Mouse (Mus musculus) adrenal gland, postnatal 36 days (tissue): ENCODE results near the gene Sult2a7. TPM values are rescaled to one million over a fixed set of nuclear protein-coding genes. Genes with fewer than 3 reads are reported as not detected.

Source experiments
- DNase-seq, 2 experiments: peaks; one replicate each; pipeline ENCODE4 v3.0.0; 2021; ENCODE audit warnings: mixed read lengths in 1 of 2
- long read RNA-seq, 2 experiments: library from polyadenylated mRNA; stranded (forward); transcript quantifications; one replicate each; pipeline ENCODE4 v2.0.0; 2021; ENCODE audit warnings: borderline sequencing depth in 2 of 2
- total RNA-seq, 2 experiments: library from RNA; stranded (reverse); gene quantifications; 2 replicates each; pipeline ENCODE4 v1.2.3; 2021

Sult2a7 gene
- not detected for total RNA-seq
- long read RNA-seq, experiment 1: 0 reads
- long read RNA-seq, experiment 2: 0 reads

- no peak for DNase-seq
Observed at GRCm38 (mm10) chr7:14494130-14494529, at the start of gene Sult2a7. Gene Sult2a7, minus strand, starts transcription at chr7:14494230.

- no peak for DNase-seq
Observed at GRCm38 (mm10) chr7:14525280-14525679, 31.2 kb upstream of the Sult2a7 start.

- DNase-seq: no peak
Observed at GRCm38 (mm10) chr7:14522636-14523035, 28.6 kb upstream of the Sult2a7 start.

- no peak for DNase-seq
Observed at GRCm38 (mm10) chr7:14518301-14518700, 24.3 kb upstream of the Sult2a7 start.

- DNase-seq: no peak
Observed at GRCm38 (mm10) chr7:14492886-14493285, 1.1 kb downstream of the Sult2a7 start.

GRCm38 (mm10) chr7:14446534-14446933 is 47.5 kb downstream of the Sult2a7 start, which contains the start of gene Sult2a8:
Gene Sult2a8, minus strand, starts transcription at chr7:14446769.
- DNase-seq: no peak

- no peak for DNase-seq
Observed at GRCm38 (mm10) chr7:14439581-14439980, 54.4 kb downstream of the Sult2a7 start.

- DNase-seq: no peak
Observed at GRCm38 (mm10) chr7:14438484-14438883, 55.5 kb downstream of the Sult2a7 start.

GRCm38 (mm10) chr7:14438029-14438428 is 56.0 kb downstream of the Sult2a7 start:
- no peak for DNase-seq

Other genes starting within 250 kb of the Sult2a7 start
- gene Sult2a6, start 239.4 kb downstream of the Sult2a7 start, total RNA-seq: not detected
- gene Obox8, start 160.7 kb downstream of the Sult2a7 start, total RNA-seq: not detected
- under 1 TPM in 1 of 2 experiments, not detected in 1; 0.23 TPM for gene Sult2a8, start 47.5 kb downstream of the Sult2a7 start, total RNA-seq
- under 1 TPM in 1 of 2 experiments, not detected in 1; 0.03 TPM for gene Vmn1r90, start 69.3 kb upstream of the Sult2a7 start, total RNA-seq
- not detected for gene Obox7, start 165.3 kb upstream of the Sult2a7 start, total RNA-seq